Mouse (Mus musculus) hindbrain, postnatal 0 days (tissue): Measurements from ENCODE around the gene Insyn1. TPM values are rescaled to one million over a fixed set of nuclear protein-coding genes. Genes with fewer than 3 reads are reported as not detected.

Experiments used
- ATAC-seq: fragments of 200-750 bp; cut with Nextera tagmentation; 2 replicates; pipeline ENCODE4 v1.8.0; 2017; ENCODE audit warnings: mild to moderate bottlenecking, moderate TSS enrichment, moderate library complexity
- DNase-seq: peaks from one replicate; pipeline ENCODE4 v3.0.0-alpha.2; 2015; ENCODE audit warnings: low spot score
- H3K27ac ChIP-seq: fragments of 300-500 bp; sonication (generic); 2 replicates; pipeline ENCODE4 v1.5.1; 2014; ENCODE audit warnings: mild to moderate bottlenecking
- H3K27me3 ChIP-seq: fragments of 300-500 bp; sonication (generic); 2 replicates; pipeline ENCODE4 v1.6.1; 2014; ENCODE audit warnings: low read length, mixed read lengths; ENCODE audit not compliant: insufficient read depth
- H3K36me3 ChIP-seq: fragments of 300-500 bp; sonication (generic); 2 replicates; pipeline ENCODE4 v1.6.1; 2014; ENCODE audit warnings: low read length, mixed read lengths; ENCODE audit not compliant: insufficient read depth
- H3K4me1 ChIP-seq: fragments of 300-500 bp; sonication (generic); 2 replicates; pipeline ENCODE4 v1.6.1; 2014; ENCODE audit warnings: antibody characterized with exemption, low read length, mixed read lengths; ENCODE audit not compliant: insufficient read depth
- H3K4me2 ChIP-seq: fragments of 300-500 bp; sonication (generic); 2 replicates; pipeline ENCODE4 v1.6.1; 2014; ENCODE audit warnings: low read depth, mild to moderate bottlenecking, low read length, moderate library complexity, mixed read lengths
- H3K4me3 ChIP-seq: fragments of 300-500 bp; sonication (generic); 2 replicates; pipeline ENCODE4 v1.5.1; 2014; ENCODE audit warnings: low read length
- H3K9ac ChIP-seq: fragments of 300-500 bp; sonication (generic); replicated peaks from 2 replicates; pipeline ENCODE4 v1.6.1; 2014; ENCODE audit warnings: mild to moderate bottlenecking, low read length, moderate library complexity, mixed read lengths
- H3K9me3 ChIP-seq: fragments of 300-500 bp; sonication (generic); 2 replicates; pipeline ENCODE4 v1.6.1; 2016; ENCODE audit warnings: low read length, mixed read lengths
- CTCF ChIP-seq: IDR thresholded peaks from 2 replicates; pipeline ENCODE4 v1.5.1; 2016; ENCODE audit warnings: antibody characterized with exemption, control low read depth, low read depth
- WGBS: fragments of 180-500 bp; shearing (Covaris S2); extraction: QIAGEN DNeasy Blood & Tissue Kit; methylation state at CpG from one replicate; pipeline ENCODE4 v1.1.7; 2014; 5-methylcytosine and 5-hydroxymethylcytosine counted together
- polyA plus RNA-seq: library from polyadenylated mRNA; unstranded; fragments of >200 nt; fragmentation: Nextera tagmentation; extraction: Ambion mirVana; gene quantifications from 2 replicates; pipeline ENCODE4 v1.2.1, GENCODE M21; 2015
- total RNA-seq: library from RNA; depleted of rRNA; stranded (reverse); fragments of >200 nt; gene quantifications from 2 replicates; pipeline ENCODE4 v1.2.3, GENCODE M21; 2014

Insyn1 gene
- total and polyA plus RNA-seq, 2 experiments from 2014 or later: 8.7 to 106 TPM

- peak; percentile 36 for DNase-seq
- WGBS: 25% methylated on average over 6 of the region's 6 CpGs
- H3K4me1 ChIP-seq: peaks cover 4% of the 10 kb centered on the region; the same call in 1 of the 2 replicates
- H3K4me3 ChIP-seq: no peak overlapping the region
- H3K27ac ChIP-seq: no peak overlapping the region
- no peaks in the 10 kb centered on the region for H3K9me3 ChIP-seq
- no peak overlapping the region for H3K4me2 ChIP-seq
- TF ChIP-seq CTCF: no peak
- H3K27me3 ChIP-seq: no peaks in the 10 kb centered on the region
- no peak for ATAC-seq
- H3K9ac ChIP-seq: no peak overlapping the region
- H3K36me3 ChIP-seq: no peaks in the 10 kb centered on the region
Measured at GRCm38 (mm10) chr9:58470466-58470865, 17.9 kb upstream of the Insyn1 start.

GRCm38 (mm10) chr9:58473211-58473815, 15.1 kb upstream of the Insyn1 start:
- no peak overlapping the region for H3K4me2 ChIP-seq
- H3K4me3 ChIP-seq: no peak overlapping the region
- H3K4me1 ChIP-seq: peaks cover 4% of the 10 kb centered on the region; the same call in 1 of the 2 replicates
- no peak overlapping the region for H3K9ac ChIP-seq
- no peaks in the 10 kb centered on the region for H3K27me3 ChIP-seq
- TF ChIP-seq CTCF: no peak
- no peak for DNase-seq
- WGBS: 65% methylated on average over 8 of the region's 8 CpGs
- H3K9me3 ChIP-seq: no peaks in the 10 kb centered on the region
- H3K27ac ChIP-seq: no peak overlapping the region
- no peak for ATAC-seq
- H3K36me3 ChIP-seq: no peaks in the 10 kb centered on the region

- H3K4me3 ChIP-seq: no peak overlapping the region
- no peaks in the 10 kb centered on the region for H3K36me3 ChIP-seq
- TF ChIP-seq CTCF: no peak
- H3K4me2 ChIP-seq: peak overlapping the region; percentile 75
- H3K27ac ChIP-seq: no peak overlapping the region
- 18% methylated on average over 3 of the region's 3 CpGs for WGBS
- no peak overlapping the region for H3K9ac ChIP-seq
- no peak for DNase-seq
- peaks cover 10% of the 10 kb centered on the region for H3K4me1 ChIP-seq
- ATAC-seq: no peak
- H3K9me3 ChIP-seq: no peaks in the 10 kb centered on the region
- 0 out of 2 replicates have a peak, but pooled peaks cover 4% of the 10 kb centered on the region for H3K27me3 ChIP-seq
Measured at GRCm38 (mm10) chr9:58487076-58487475, 1.3 kb upstream of the Insyn1 start.

- Histone ChIP-seq H3K36me3 (no peaks in the 10 kb centered on the region), H3K4me1 (peaks cover 10% of the 10 kb centered on the region), H3K4me2 (peak overlapping the region; percentile 75), H3K27ac (peak overlapping the region; percentile 90), H3K27me3 (0 out of 2 replicates have a peak, but pooled peaks cover 4% of the 10 kb centered on the region), H3K4me3 (peak overlapping the region; percentile 67), H3K9me3 (no peaks in the 10 kb centered on the region), H3K9ac (peak overlapping the region; percentile 77)
- no peak for TF ChIP-seq CTCF
- DNase-seq (no peak), ATAC-seq (peak; percentile 55)
- WGBS: 3% methylated on average over 13 of the region's 13 CpGs
Measured at GRCm38 (mm10) chr9:58489133-58489864, 896 bp downstream of the Insyn1 start.

- DNase-seq (no peak), ATAC-seq (0 out of 2 replicates have a peak, but pooled peaks have one; percentile 19)
- H3K9ac ChIP-seq: peak overlapping the region; percentile 77
- 13% methylated on average over 7 of the region's 7 CpGs for WGBS
- 0 out of 2 replicates have a peak, but pooled peaks cover under 1% of the 10 kb centered on the region for H3K27me3 ChIP-seq
- H3K4me2 ChIP-seq: peak overlapping the region; percentile 75
- no peaks in the 10 kb centered on the region for H3K36me3 ChIP-seq
- no peak for TF ChIP-seq CTCF
- peak overlapping the region; percentile 67 for H3K4me3 ChIP-seq
- H3K27ac ChIP-seq: no peak overlapping the region
- no peaks in the 10 kb centered on the region for H3K9me3 ChIP-seq
- H3K4me1 ChIP-seq: peaks cover 10% of the 10 kb centered on the region
Measured at GRCm38 (mm10) chr9:58489865-58490165, 1.4 kb downstream of the Insyn1 start.

- Histone ChIP-seq H3K27me3 (no peaks in the 10 kb centered on the region), H3K9ac (peak overlapping the region; percentile 77; the same call in 1 of the 2 replicates), H3K4me3 (peak overlapping the region; percentile 67), H3K27ac (no peak overlapping the region), H3K9me3 (no peaks in the 10 kb centered on the region), H3K4me2 (peak overlapping the region; percentile 75), H3K4me1 (peaks cover 10% of the 10 kb centered on the region), H3K36me3 (no peaks in the 10 kb centered on the region)
- ATAC-seq (no peak), DNase-seq (no peak)
- TF ChIP-seq CTCF: no peak
- WGBS: 72% methylated on average over 2 of the region's 2 CpGs
Measured at GRCm38 (mm10) chr9:58490391-58490790, 2.0 kb downstream of the Insyn1 start.

GRCm38 (mm10) chr9:58495035-58495434, 6.6 kb downstream of the Insyn1 start:
- TF ChIP-seq CTCF: no peak; the same call in 1 of the 2 replicates
- Histone ChIP-seq H3K27ac (no peak overlapping the region), H3K4me1 (peaks cover 7% of the 10 kb centered on the region), H3K9ac (no peak overlapping the region), H3K4me2 (no peak overlapping the region), H3K36me3 (0 out of 2 replicates have a peak, but pooled peaks cover 6% of the 10 kb centered on the region), H3K4me3 (no peak overlapping the region), H3K27me3 (no peaks in the 10 kb centered on the region), H3K9me3 (no peaks in the 10 kb centered on the region)
- ATAC-seq: no peak
- WGBS: 72% methylated on average over 2 of the region's 2 CpGs
- peak; percentile 44 for DNase-seq
